Mouse (Mus musculus): Measurements from ENCODE around the gene Zfp775. TPM values are rescaled to one million over a fixed set of nuclear protein-coding genes. Genes with fewer than 3 reads are reported as not detected.

Zfp775 gene
- polyA plus RNA-seq, 2 experiments: 1.0 to 1.7 TPM

GRCm38 (mm10) chr6:48593158-48594042 is 8.5 kb upstream of the Zfp775 start, which contains the start of the genes Repin1 and Gm44965:
Gene Repin1 (plus strand): TSS chr6:48593883.
Gene Gm44965 (plus strand): TSS chr6:48593941.
- TF ChIP-seq CTCF (IDR thresholded peaks at IDR 0.05; ENCODE audit: low read depth): 0 out of 2 replicates have a peak, but pooled peaks have one; percentile 29
- no peak for TF ChIP-seq EP300 (IDR thresholded peaks at IDR 0.05; ENCODE audit: low read depth)
- ATAC-seq (ENCODE audit: insufficient read depth) (peak; percentile 82), DNase-seq (ENCODE audit: low read depth in 3 of 3, low spot score in 3 of 3) (peak; percentile 37 to 52 (median 37))
- WGBS (ENCODE audit: insufficient replicate concordance): 9% methylated on average over 45 of the region's 45 CpGs
- Histone ChIP-seq H3K9me3 (ENCODE audit: control insufficient read depth, low read length) (no peaks in the 10 kb centered on the region; the same call in 1 of the 2 replicates), H3K27me3 (ENCODE audit: control insufficient read depth, insufficient read depth, low read length) (no peaks in the 10 kb centered on the region), H3K4me2 (ENCODE audit: low read depth) (peak within 1 kb of the TSS; percentile 66), H3K9ac (replicated peaks) (peak within 1 kb of the TSS; percentile 56), H3K4me1 (replicated peaks; ENCODE audit: control insufficient read depth in 2 of 2, insufficient read depth in 2 of 2, low read length in 1 of 2) (0 out of 4 replicates have a peak, but pooled peaks cover 0 to 2% of the 10 kb centered on the region in 2 experiments), H3K27ac (no peak within 1 kb of the TSS), H3K4me3 (ENCODE audit: insufficient read depth in 1 of 2, low read depth in 2 of 2, low read length in 2 of 2) (peak within 1 kb of the TSS; percentile 61 to 62), H3K36me3 (replicated peaks; ENCODE audit: control insufficient read depth, insufficient read depth, low read depth) (no peaks in the 10 kb centered on the region; the same call in 1 of the 2 replicates)

DNA sequence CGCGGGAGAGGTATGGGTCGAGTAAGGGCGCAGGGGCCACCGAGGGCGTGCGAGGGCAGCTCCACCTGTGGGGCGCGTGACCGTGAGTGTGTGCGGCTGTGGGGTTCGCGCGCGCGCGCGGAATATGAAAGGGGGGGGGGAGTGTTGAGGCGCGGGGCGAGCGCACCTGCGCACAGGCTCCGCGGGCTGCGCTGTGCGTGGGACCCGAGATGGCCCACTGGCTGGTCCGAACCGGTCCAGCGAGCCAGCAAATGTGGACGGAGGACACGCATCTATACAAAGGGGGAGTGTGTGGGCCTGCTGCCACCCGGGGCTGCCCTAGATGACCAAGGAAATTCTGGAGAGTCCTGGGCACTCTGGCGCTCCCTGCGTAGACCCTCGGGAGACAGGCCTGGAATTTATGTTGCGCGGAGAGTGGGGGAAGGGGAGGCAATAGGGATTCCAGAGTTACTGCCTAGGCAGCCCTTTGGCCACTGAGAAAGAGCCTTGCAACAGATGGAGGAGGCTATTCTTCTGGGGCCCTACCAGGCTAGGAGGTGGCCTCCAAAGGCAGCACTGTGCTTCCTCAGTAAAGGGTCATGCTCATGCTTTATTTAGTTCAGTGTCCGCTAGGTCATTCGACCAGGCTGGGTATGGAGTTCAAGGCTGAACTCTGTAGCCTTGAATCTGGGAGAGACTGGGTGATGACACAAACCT is 7.7 kb upstream of the Zfp775 start:
- peak overlapping the region; percentile 61 to 62 for H3K4me3 ChIP-seq (ENCODE audit: insufficient read depth in 1 of 2, low read depth in 2 of 2, low read length in 2 of 2)
- no peaks in the 10 kb centered on the region for H3K27me3 ChIP-seq (ENCODE audit: control insufficient read depth, insufficient read depth, low read length)
- no peaks in the 10 kb centered on the region; the same call in 1 of the 2 replicates for H3K36me3 ChIP-seq (replicated peaks; ENCODE audit: control insufficient read depth, insufficient read depth, low read depth)
- 1% methylated on average over 39 of the region's 41 CpGs for WGBS (ENCODE audit: insufficient replicate concordance)
- peak overlapping the region; percentile 56 for H3K9ac ChIP-seq (replicated peaks)
- DNase-seq (ENCODE audit: low read depth in 3 of 3, low spot score in 3 of 3): no peak
- ATAC-seq (ENCODE audit: insufficient read depth): peak; percentile 40
- TF ChIP-seq EP300 (IDR thresholded peaks at IDR 0.05; ENCODE audit: low read depth) (no peak), CTCF (IDR thresholded peaks at IDR 0.05; ENCODE audit: low read depth) (no peak)
- 0 out of 4 replicates have a peak, but pooled peaks cover 0 to 3% of the 10 kb centered on the region in 2 experiments for H3K4me1 ChIP-seq (replicated peaks; ENCODE audit: control insufficient read depth in 2 of 2, insufficient read depth in 2 of 2, low read length in 1 of 2)
- peak overlapping the region; percentile 66 for H3K4me2 ChIP-seq (ENCODE audit: low read depth)
- no peaks in the 10 kb centered on the region; the same call in 1 of the 2 replicates for H3K9me3 ChIP-seq (ENCODE audit: control insufficient read depth, low read length)
- H3K27ac ChIP-seq: no peak overlapping the region

GRCm38 (mm10) chr6:48595278-48595677 is 6.6 kb upstream of the Zfp775 start:
- no peak for TF ChIP-seq EP300 (IDR thresholded peaks at IDR 0.05; ENCODE audit: low read depth)
- TF ChIP-seq CTCF (IDR thresholded peaks at IDR 0.05; ENCODE audit: low read depth): no peak
- H3K4me3 ChIP-seq (ENCODE audit: insufficient read depth in 1 of 2, low read depth in 2 of 2, low read length in 2 of 2): no peak overlapping the region; a peak in 1 of 4 replicates
- WGBS (ENCODE audit: insufficient replicate concordance): 27% methylated on average over 1 of the region's 1 CpGs
- peak overlapping the region; percentile 66 for H3K4me2 ChIP-seq (ENCODE audit: low read depth)
- H3K27me3 ChIP-seq (ENCODE audit: control insufficient read depth, insufficient read depth, low read length): no peaks in the 10 kb centered on the region
- H3K9ac ChIP-seq (replicated peaks): no peak overlapping the region
- no peaks in the 10 kb centered on the region; the same call in 1 of the 2 replicates for H3K36me3 ChIP-seq (replicated peaks; ENCODE audit: control insufficient read depth, insufficient read depth, low read depth)
- no peak overlapping the region for H3K27ac ChIP-seq
- H3K4me1 ChIP-seq (replicated peaks; ENCODE audit: control insufficient read depth in 2 of 2, insufficient read depth in 2 of 2, low read length in 1 of 2): 0 out of 4 replicates have a peak, but pooled peaks cover 0 to 3% of the 10 kb centered on the region in 2 experiments
- no peaks in the 10 kb centered on the region; the same call in 1 of the 2 replicates for H3K9me3 ChIP-seq (ENCODE audit: control insufficient read depth, low read length)
- DNase-seq (ENCODE audit: low read depth in 3 of 3, low spot score in 3 of 3) (no peak), ATAC-seq (ENCODE audit: insufficient read depth) (no peak)

GRCm38 (mm10) chr6:48596545-48597232 is 5.2 kb upstream of the Zfp775 start:
- no peaks in the 10 kb centered on the region; the same call in 1 of the 2 replicates for H3K36me3 ChIP-seq (replicated peaks; ENCODE audit: control insufficient read depth, insufficient read depth, low read depth)
- no peak overlapping the region for H3K27ac ChIP-seq
- no peak overlapping the region for H3K4me3 ChIP-seq (ENCODE audit: insufficient read depth in 1 of 2, low read depth in 2 of 2, low read length in 2 of 2)
- no peak for DNase-seq (ENCODE audit: low read depth in 3 of 3, low spot score in 3 of 3)
- H3K4me1 ChIP-seq (replicated peaks; ENCODE audit: control insufficient read depth in 2 of 2, insufficient read depth in 2 of 2, low read length in 1 of 2): peaks cover 2 to 3% of the 10 kb centered on the region in 2 experiments; a peak in 2 of 4 replicates
- H3K27me3 ChIP-seq (ENCODE audit: control insufficient read depth, insufficient read depth, low read length): no peaks in the 10 kb centered on the region
- TF ChIP-seq CTCF (IDR thresholded peaks at IDR 0.05; ENCODE audit: low read depth) (no peak), EP300 (IDR thresholded peaks at IDR 0.05; ENCODE audit: low read depth) (no peak)
- H3K9me3 ChIP-seq (ENCODE audit: control insufficient read depth, low read length): no peaks in the 10 kb centered on the region; the same call in 1 of the 2 replicates
- no peak for ATAC-seq (ENCODE audit: insufficient read depth)
- no peak overlapping the region for H3K4me2 ChIP-seq (ENCODE audit: low read depth)
- H3K9ac ChIP-seq (replicated peaks): no peak overlapping the region
- WGBS (ENCODE audit: insufficient replicate concordance): 89% methylated on average over 45 of the region's 45 CpGs
